Mouse (Mus musculus) bone marrow macrophage, adult 2 months (primary cell): ENCODE results near the gene Cldn16. TPM values are rescaled to one million over a fixed set of nuclear protein-coding genes. Genes with fewer than 3 reads are reported as not detected.
"Not testable (repeated sequence)": the region's sequence is repeated elsewhere in the genome, so short reads cannot be mapped to it uniquely, and the experiment has no call there.

Experiments used
- H3K27ac ChIP-seq: 2 replicates; pipeline ENCODE4 v1.5.1; 2012; ENCODE audit warnings: low read depth, low read length; ENCODE audit not compliant: insufficient read depth
- H3K4me1 ChIP-seq: 2 replicates; pipeline ENCODE4 v1.6.1; 2012; ENCODE audit warnings: low read length; ENCODE audit not compliant: control insufficient read depth, insufficient read depth
- H3K4me3 ChIP-seq: 2 replicates; pipeline ENCODE4 v1.5.1; 2012; ENCODE audit warnings: mild to moderate bottlenecking, low read length, moderate library complexity; ENCODE audit not compliant: insufficient read depth
- CTCF ChIP-seq: IDR thresholded peaks from 2 replicates; pipeline ENCODE4 v1.5.1; 2012; ENCODE audit warnings: low read depth, mild to moderate bottlenecking, low read length, moderate library complexity
- POLR2A ChIP-seq: IDR thresholded peaks from 2 replicates; pipeline ENCODE4 v1.6.1; 2012; ENCODE audit warnings: mild to moderate bottlenecking, low read depth, low read length, borderline replicate concordance
- polyA plus RNA-seq: library from polyadenylated mRNA; stranded (reverse); fragments of >200 nt; gene quantifications from 2 replicates; pipeline ENCODE4 v1.2.4, GENCODE M21; 2012; ENCODE audit not compliant: missing spikeins, insufficient read depth, insufficient read length

Cldn16 gene
- polyA plus RNA-seq, 1 experiment: not detected

DNA sequence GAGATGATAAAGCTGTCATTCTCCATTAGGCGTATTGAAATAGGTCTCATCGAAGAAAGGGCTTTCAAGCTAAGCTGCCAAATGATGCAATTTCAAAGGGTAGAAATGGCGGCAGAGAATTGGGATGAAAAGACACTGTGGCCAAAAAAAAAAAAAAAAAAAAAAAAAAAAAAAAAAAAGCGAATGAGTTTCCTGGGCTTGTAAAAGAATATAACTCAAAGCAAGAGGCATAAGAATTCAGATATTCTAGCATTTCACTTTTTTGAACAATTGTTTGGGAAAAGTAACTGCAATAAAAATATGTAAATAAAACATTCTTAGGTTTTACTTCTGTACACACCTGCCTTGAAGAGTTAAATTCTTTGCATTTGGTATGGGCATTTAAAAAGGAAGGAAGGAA, 3.6 kb downstream of the Cldn16 start:
- Histone ChIP-seq H3K4me1 (no peaks in the 10 kb centered on the region), H3K27ac (no peak overlapping the region), H3K4me3 (no peak overlapping the region)
- TF ChIP-seq POLR2A (no peak), CTCF (no peak)

DNA sequence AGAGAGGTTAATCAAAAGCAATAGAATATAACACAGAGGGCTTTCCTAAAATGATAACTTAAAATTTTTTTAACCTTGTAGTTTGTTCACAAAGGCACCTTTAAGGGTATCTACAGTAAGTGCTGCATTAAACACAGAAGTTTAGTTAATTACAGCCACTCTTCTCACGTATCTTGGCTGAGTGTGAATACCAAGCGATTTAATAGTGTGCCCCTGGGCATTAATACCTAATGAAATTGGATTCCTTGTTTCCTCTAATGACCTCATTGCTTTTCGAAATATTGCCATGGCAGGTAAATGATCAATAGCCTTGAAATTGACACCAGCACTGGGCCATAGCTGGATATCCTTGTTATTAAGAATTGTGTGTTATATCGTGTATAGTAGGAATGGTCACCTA, 8.3 kb downstream of the Cldn16 start:
- H3K4me1 ChIP-seq: no peaks in the 10 kb centered on the region
- TF ChIP-seq POLR2A: no peak
- TF ChIP-seq CTCF: no peak
- H3K4me3 ChIP-seq: no peak overlapping the region
- H3K27ac ChIP-seq: no peak overlapping the region

DNA sequence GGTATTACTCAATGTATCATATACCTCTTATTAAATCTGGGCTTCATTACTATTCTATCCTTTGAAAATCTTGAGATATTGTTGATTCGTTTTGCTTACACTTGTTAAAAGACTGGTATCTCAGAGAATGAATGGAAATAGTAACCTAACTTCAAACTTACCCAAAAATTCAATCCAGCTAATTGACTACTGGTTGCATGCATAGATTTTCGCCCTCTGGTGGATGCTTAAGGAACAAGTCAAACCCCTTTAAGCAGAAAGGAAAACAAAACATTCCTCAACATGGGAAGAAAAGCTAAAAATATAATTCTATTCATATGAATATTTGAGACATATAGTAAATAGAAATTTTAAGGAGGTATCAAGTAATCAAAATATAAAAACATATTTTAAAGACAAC, 32.8 kb downstream of the Cldn16 start:
- Histone ChIP-seq H3K4me3 (no peak overlapping the region), H3K4me1 (no peaks in the 10 kb centered on the region), H3K27ac (no peak overlapping the region)
- no peak for TF ChIP-seq POLR2A
- no peak for TF ChIP-seq CTCF

DNA sequence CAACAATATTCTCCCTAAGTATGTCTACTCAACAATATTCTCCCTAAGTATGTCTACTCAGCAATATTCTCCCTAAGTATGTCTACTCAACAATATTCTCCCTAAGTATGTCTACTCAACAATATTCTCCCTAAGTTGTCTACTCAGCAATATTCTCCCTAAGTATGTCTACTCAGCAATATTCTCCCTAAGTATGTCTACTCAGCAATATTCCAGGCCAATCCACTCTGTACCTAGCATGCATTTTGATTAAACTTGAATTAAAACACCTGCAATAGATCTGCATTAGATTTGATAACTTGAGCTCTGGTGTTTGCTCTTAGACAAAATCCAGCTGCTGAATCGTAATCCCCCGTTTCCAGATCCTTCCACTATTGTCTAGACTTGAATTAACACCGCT, 36.8 kb downstream of the Cldn16 start:
- not testable (repeated sequence) for H3K27ac ChIP-seq, H3K4me3 ChIP-seq, H3K4me1 ChIP-seq

DNA sequence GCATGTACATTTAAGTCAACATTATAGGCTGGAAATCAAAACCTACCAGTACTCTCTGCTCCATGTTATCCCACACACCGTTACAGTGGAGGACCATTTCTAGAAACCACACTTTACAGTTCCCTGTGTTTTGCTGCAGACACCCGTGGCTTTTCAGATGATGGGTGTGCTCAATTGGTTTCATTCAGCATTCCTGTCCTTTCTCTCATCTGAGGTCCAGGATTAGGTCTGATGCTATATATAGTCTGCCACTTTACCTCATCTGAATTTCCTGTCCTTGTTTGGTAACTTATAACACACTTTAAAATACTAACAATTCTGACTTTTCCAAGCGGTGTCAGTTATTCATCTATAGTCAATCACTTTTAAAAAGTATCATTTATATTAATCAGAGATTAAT, 37.8 kb downstream of the Cldn16 start:
- no peak overlapping the region for H3K4me3 ChIP-seq
- no peaks in the 10 kb centered on the region for H3K4me1 ChIP-seq
- TF ChIP-seq CTCF: no peak
- TF ChIP-seq POLR2A: no peak

DNA sequence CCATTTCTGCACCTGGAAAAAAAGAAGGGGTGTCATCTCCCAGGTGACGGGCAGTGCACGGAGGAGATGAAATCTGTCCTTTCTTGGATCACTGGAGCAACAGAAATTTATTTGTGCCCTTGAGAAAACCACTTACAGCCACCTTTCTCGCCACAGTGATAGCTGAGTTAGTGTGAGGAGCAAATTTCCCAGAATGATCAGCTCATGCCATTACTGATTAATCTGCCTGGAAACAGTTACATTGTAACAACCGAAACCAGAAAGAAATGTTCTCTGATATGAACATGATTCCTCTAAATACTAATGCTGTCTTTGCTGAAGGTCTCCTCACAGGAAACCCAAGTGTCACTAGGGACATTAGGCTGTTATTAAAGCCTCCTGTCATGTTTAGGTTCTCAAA, 42.0 kb downstream of the Cldn16 start:
- H3K4me1 ChIP-seq: no peaks in the 10 kb centered on the region
- H3K27ac ChIP-seq: no peak overlapping the region
- TF ChIP-seq POLR2A (no peak), CTCF (no peak)
- H3K4me3 ChIP-seq: no peak overlapping the region

More for the DNA sequence above, 37.8 kb downstream of the Cldn16 start:
- H3K27ac ChIP-seq: no peak overlapping the region

DNA sequence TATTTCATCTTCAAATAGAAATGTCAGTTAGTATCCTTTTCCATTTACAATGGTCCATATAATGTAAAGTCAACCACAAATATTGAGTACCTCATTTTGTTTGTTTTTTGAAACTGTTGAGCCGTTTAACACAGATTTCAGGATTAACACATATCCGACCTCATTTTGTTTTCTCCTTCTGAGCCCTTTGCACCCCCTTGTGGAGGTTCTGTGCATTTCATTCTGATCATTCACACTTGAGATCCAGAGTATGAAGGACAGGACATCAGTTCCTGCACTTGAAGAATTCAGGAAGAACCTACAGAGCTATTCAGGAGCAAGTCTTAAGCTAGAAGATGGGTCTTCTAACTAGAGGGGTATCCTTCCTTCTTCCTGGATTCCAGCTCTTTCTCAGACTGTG, 56.7 kb downstream of the Cldn16 start:
- Histone ChIP-seq H3K27ac (no peak overlapping the region), H3K4me1 (no peaks in the 10 kb centered on the region), H3K4me3 (no peak overlapping the region)
- TF ChIP-seq POLR2A: no peak
- no peak for TF ChIP-seq CTCF

DNA sequence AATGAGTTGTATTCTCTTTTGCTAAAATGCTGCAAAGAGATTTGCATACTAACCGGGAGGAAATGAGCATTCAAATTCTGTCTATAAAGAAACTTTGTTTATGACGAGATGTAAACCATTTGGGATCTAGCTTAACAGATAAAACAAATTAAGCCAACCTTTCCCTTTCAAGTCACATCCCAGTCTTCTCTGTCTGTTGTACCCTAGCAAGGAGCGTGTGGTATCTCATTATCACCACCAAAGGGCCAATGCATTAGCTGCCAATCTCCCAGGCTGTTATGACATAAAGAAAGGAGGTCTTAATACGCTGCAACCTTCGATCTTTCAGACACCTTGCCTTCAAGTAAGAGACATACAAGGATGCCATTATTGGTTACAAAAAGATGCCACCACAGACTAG, 62.9 kb downstream of the Cldn16 start:
- H3K4me1 ChIP-seq: no peaks in the 10 kb centered on the region
- no peak overlapping the region for H3K4me3 ChIP-seq
- H3K27ac ChIP-seq: no peak overlapping the region
- TF ChIP-seq CTCF (no peak), POLR2A (no peak)

DNA sequence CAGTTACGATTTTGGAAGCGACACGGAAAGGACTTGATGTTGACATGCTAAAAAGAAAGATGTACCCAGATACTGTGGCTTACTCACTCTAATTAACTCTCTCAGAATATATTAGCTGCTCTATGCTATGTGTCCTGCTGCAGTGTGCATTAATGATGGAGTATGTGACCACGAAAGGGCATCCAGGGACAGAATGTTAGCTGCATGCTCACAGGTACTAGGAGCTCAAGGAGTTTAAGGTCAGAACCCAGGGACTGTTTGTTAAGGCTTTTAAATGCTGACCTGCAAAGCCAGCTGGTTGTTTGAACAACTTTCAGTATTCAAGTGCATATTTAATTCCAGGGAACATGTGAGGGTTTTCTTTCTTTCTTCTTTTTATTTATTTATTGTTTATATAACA, 63.7 kb downstream of the Cldn16 start, which contains the start of gene Tmem207:
Tmem207 (minus strand) TSS at position 101 of the 400 bp plus-strand sequence.
- no peak for TF ChIP-seq CTCF
- no peak for TF ChIP-seq POLR2A
- H3K4me1 ChIP-seq: no peaks in the 10 kb centered on the region

DNA sequence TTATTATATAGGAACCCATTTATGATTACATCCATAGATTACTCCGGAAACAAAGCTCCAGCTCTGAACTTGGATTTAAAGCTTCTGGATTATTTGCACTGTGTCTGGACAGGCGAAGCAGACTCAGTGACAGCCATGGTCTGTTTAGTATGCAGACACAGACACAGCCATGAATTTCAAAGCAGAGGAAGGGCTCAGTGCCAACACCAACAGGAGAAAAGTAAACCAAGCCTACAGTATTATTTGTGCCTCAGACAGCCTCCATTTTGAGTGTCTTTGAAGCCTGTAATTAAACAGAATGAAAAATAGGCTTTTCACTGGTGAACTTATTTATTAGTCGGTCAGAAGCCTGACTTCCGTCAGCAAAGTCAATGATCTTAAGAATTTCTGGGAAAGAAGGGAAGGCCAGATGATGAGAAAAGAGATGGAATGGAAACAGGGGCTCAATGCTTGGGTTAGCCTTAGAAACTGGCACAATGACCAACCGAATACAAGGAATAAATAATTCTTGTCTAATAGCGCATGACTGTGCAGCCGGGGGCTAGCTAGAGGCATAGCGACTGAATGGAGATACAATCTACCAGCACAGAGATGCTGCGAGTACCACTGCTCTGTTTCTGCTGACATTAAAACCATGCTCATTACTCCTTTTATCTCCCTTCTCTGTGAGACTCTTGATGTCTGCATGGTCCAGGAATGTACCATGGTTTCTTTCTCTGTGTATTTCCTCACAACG, 65.2 kb downstream of the Cldn16 start:
- Histone ChIP-seq H3K4me3 (no peak overlapping the region), H3K27ac (no peak overlapping the region), H3K4me1 (no peaks in the 10 kb centered on the region)
- TF ChIP-seq CTCF (no peak), POLR2A (no peak)

More for the DNA sequence above, 63.7 kb downstream of the Cldn16 start, which contains the start of gene Tmem207:
- H3K4me3 ChIP-seq: no peak within 1 kb of the TSS
- H3K27ac ChIP-seq: no peak within 1 kb of the TSS

DNA sequence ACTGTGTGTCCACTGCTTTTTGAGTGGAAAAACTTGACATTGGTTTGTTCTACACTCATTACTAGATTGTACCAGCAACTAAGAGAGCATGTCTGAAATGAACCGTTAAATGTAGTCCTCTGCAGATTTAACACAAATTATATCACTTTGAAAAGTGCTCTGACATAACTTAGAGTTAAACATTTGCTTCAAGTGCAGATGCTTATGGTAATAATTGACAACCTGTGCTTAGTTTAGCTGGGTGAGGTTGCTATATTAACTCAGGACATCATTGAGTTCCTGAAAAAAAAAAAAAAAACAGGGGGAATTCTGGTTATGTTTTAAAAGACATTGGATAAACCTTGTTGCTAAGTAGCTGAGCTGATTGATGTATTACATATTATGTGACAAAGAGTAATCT, 67.5 kb downstream of the Cldn16 start:
- H3K4me1 ChIP-seq: no peaks in the 10 kb centered on the region
- no peak overlapping the region for H3K27ac ChIP-seq
- no peak overlapping the region for H3K4me3 ChIP-seq
- TF ChIP-seq POLR2A: no peak
